Mouse (Mus musculus): ENCODE results near the gene Gper1.

Gene Gper1

GRCm38 (mm10) chr5:139423026-139423865 is at the start of gene Gper1:
TSS of gene Gper1 (plus strand) at chr5:139423151.
- DNase-seq (ENCODE audit: low read depth, low spot score): no peak

- no peak for DNase-seq (ENCODE audit: low read depth, low spot score)
Measured at GRCm38 (mm10) chr5:139373889-139374444, 49.0 kb upstream of the Gper1 start.

GRCm38 (mm10) chr5:139374841-139375240 is 48.1 kb upstream of the Gper1 start:
- no peak for DNase-seq (ENCODE audit: low read depth, low spot score)

GRCm38 (mm10) chr5:139377468-139378270 is 45.3 kb upstream of the Gper1 start, which contains the start of gene Gpr146:
TSS of gene Gpr146 (plus strand) at chr5:139377697.
- no peak for DNase-seq (ENCODE audit: low read depth, low spot score)

GRCm38 (mm10) chr5:139378271-139378556 is 44.7 kb upstream of the Gper1 start:
- no peak for DNase-seq (ENCODE audit: low read depth, low spot score)

- no peak for DNase-seq (ENCODE audit: low read depth, low spot score)
Measured at GRCm38 (mm10) chr5:139378986-139379629, 43.8 kb upstream of the Gper1 start.

- no peak for DNase-seq (ENCODE audit: low read depth, low spot score)
Measured at GRCm38 (mm10) chr5:139379771-139380384, 43.1 kb upstream of the Gper1 start.

GRCm38 (mm10) chr5:139380385-139381248 is 42.3 kb upstream of the Gper1 start:
- DNase-seq (ENCODE audit: low read depth, low spot score): no peak

GRCm38 (mm10) chr5:139381586-139382513 is 41.1 kb upstream of the Gper1 start:
- no peak for DNase-seq (ENCODE audit: low read depth, low spot score)

- no peak for DNase-seq (ENCODE audit: low read depth, low spot score)
Measured at GRCm38 (mm10) chr5:139382760-139383159, 40.2 kb upstream of the Gper1 start.

GRCm38 (mm10) chr5:139383234-139383633 is 39.7 kb upstream of the Gper1 start:
- DNase-seq (ENCODE audit: low read depth, low spot score): no peak

- no peak for DNase-seq (ENCODE audit: low read depth, low spot score)
Measured at GRCm38 (mm10) chr5:139384531-139384930, 38.4 kb upstream of the Gper1 start.

- no peak for DNase-seq (ENCODE audit: low read depth, low spot score)
Measured at GRCm38 (mm10) chr5:139386047-139386446, 36.9 kb upstream of the Gper1 start.

GRCm38 (mm10) chr5:139387329-139388194 is 35.4 kb upstream of the Gper1 start:
- no peak for DNase-seq (ENCODE audit: low read depth, low spot score)

- DNase-seq (ENCODE audit: low read depth, low spot score): no peak
Measured at GRCm38 (mm10) chr5:139388195-139388570, 34.8 kb upstream of the Gper1 start.

- no peak for DNase-seq (ENCODE audit: low read depth, low spot score)
Measured at GRCm38 (mm10) chr5:139388694-139389675, 34.0 kb upstream of the Gper1 start.

- no peak for DNase-seq (ENCODE audit: low read depth, low spot score)
Measured at GRCm38 (mm10) chr5:139389676-139390061, 33.3 kb upstream of the Gper1 start.

All from WW6 (cell line).